Mouse (Mus musculus): Measurements from ENCODE around the gene Dcxr. TPM values are rescaled to one million over a fixed set of nuclear protein-coding genes. Genes with fewer than 3 reads are reported as not detected.

Gene Dcxr
- polyA plus RNA-seq, 1 experiment from 2014 or later = 16.0 TPM

DNA sequence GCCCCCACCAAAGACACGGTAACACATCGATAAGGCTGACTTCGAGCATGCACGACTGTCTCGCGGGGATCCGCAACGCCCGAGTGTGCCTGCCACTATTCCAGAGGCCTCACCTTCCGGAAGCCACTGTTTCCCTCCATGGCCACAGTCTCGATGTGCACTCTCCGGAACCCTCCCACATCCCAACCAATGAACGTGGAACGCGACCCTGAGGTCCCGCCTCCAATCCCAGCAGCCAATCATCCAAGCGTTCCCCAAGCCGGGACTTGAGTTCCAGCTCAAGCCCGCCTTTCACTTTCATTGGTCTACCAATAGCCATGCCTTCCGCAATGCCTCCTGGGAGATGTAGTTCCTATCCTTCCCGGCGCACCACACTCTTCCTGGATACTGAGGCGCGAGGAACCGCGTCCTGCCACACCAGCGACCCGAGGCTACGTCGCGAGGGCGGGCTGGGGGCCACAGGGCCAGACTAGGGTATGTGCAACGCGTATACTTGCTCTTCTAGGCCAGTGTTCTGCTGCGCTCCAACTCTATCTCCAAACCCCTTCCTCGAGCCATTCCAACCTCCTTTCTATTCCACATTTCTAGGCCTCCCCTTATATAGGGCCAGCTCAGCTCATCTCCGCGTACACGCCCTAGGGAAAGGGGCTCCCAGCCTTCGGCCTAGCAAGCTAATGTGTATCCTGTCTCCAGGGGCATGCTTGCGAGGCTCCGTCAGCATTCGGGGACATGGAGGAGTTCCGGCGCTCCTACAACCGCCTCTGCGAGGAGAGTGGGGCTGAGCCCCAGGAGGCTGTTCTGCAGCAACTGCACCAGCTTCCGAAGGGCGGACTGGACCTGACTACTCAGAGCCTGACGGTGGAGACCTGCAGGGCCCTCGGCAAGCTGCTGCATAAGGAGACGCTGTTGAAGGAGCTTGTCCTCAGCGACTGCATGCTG lies 13.2 kb downstream of the Dcxr start, which contains the start of the genes Cenpx and Lrrc45:
Gene Cenpx, minus strand, starts transcription at position 159 of the 939 bp plus-strand sequence.
Gene Lrrc45, plus strand, starts transcription at position 346 of the 939 bp plus-strand sequence.
- Histone ChIP-seq H3K27ac (replicated peaks) (peak within 1 kb of the TSS; percentile 82), H3K9me3 (no peaks in the 10 kb centered on the region)
- WGBS = 2% methylated on average over 53 of the region's 53 CpGs

DNA sequence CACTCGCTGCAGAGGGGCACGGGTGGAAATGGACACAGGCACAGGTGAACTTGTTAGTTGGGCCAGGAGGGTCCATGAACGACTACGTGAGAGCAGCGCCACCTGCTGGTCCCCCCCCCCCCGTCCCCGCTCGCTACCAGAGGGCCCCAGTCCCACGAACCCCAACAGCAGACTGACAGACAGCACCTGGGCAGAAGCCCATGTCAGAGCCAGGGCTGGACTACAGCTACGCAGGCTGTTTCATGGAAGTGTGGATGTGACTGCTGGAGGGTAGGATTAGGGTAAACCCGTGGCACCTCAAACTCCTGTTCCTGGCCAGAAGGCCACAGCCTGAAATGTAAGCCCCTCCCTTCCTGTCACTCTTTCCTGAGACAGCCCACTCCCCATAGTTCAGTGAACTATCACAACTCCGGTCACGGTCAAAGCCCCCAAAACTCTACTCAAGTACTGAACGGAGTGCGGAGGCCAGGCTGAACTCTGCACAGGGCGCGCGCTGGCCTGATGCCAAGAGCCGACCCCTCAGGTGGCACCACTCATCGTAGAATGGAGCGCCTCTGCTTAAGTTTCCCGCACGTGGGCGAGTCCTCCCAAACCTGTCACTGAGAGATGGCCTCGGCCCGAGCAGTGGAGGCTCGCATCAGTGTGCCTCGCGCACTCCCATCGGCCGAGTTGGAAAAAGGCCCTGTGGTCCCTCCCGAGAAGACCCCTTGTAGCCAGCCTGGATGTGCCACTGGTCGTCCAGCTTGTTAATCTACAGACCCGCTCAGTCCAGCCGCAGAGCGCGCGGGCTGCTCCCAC lies 14.1 kb downstream of the Dcxr start:
- Histone ChIP-seq H3K27ac (replicated peaks) (peak overlapping the region; percentile 82), H3K27me3 (replicated peaks; ENCODE audit: low read depth, poor library complexity, severe bottlenecking) (no peaks in the 10 kb centered on the region), H3K4me1 (peaks cover 57% of the 10 kb centered on the region), H3K9me3 (no peaks in the 10 kb centered on the region), H3K4me3 (peak overlapping the region; percentile 76), H3K36me3 (replicated peaks) (peaks cover 63% of the 10 kb centered on the region)
- WGBS = 1% methylated on average over 38 of the region's 38 CpGs
- DNase-seq (ENCODE audit: low spot score) = peak; percentile 85

More for the DNA sequence above, 13.2 kb downstream of the Dcxr start, which contains the start of the genes Cenpx and Lrrc45:
- Histone ChIP-seq H3K27me3 (replicated peaks; ENCODE audit: low read depth, poor library complexity, severe bottlenecking) (no peaks in the 10 kb centered on the region), H3K36me3 (replicated peaks) (peaks cover 64% of the 10 kb centered on the region), H3K4me3 (peak within 1 kb of the TSS; percentile 76), H3K4me1 (peaks cover 48% of the 10 kb centered on the region)
- DNase-seq (ENCODE audit: low spot score) = peak; percentile 97

- Histone ChIP-seq H3K36me3 (replicated peaks) (peaks cover 54% of the 10 kb centered on the region), H3K9me3 (no peaks in the 10 kb centered on the region), H3K4me1 (peaks cover 65% of the 10 kb centered on the region), H3K27me3 (replicated peaks; ENCODE audit: low read depth, poor library complexity, severe bottlenecking) (no peaks in the 10 kb centered on the region), H3K4me3 (peak overlapping the region; percentile 76), H3K27ac (replicated peaks) (no peak overlapping the region)
- WGBS = 65% methylated on average over 8 of the region's 8 CpGs
- no peak for DNase-seq (ENCODE audit: low spot score)
Measured at GRCm38 (mm10) chr11:120711980-120712604, 15.0 kb downstream of the Dcxr start.

- DNase-seq (ENCODE audit: low spot score) = no peak
- Histone ChIP-seq H3K9me3 (no peaks in the 10 kb centered on the region), H3K4me1 (peaks cover 79% of the 10 kb centered on the region), H3K4me3 (no peak overlapping the region), H3K27me3 (replicated peaks; ENCODE audit: low read depth, poor library complexity, severe bottlenecking) (0 out of 2 replicates have a peak, but pooled peaks cover 4% of the 10 kb centered on the region), H3K27ac (replicated peaks) (no peak overlapping the region), H3K36me3 (replicated peaks) (peaks cover 41% of the 10 kb centered on the region)
- 87% methylated on average over 5 of the region's 5 CpGs for WGBS
Measured at GRCm38 (mm10) chr11:120710672-120711071, 16.4 kb downstream of the Dcxr start.

DNA sequence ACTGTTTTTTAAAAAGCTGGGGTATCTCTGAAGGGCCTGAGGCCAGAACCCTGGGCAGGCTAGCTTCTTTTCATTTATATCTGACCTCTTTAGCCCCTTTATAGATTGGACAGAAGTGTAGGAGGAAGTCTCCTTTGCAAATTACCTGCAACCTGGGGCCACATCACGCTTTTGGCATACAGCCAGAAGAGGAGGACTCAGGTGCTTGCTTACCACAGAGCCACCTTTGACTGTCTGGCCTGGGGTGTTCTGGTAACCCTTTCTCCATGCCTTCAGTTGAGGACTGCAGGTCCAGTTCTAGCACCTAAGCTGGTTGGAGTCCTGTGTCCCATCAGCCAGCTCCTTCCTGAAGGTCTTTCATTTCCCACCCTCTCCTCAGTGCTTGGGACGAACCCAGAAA lies 17.5 kb downstream of the Dcxr start:
- no peak for DNase-seq (ENCODE audit: low spot score)
- Histone ChIP-seq H3K27ac (replicated peaks) (no peak overlapping the region), H3K4me1 (peaks cover 79% of the 10 kb centered on the region), H3K36me3 (replicated peaks) (peaks cover 36% of the 10 kb centered on the region), H3K27me3 (replicated peaks; ENCODE audit: low read depth, poor library complexity, severe bottlenecking) (0 out of 2 replicates have a peak, but pooled peaks cover 4% of the 10 kb centered on the region), H3K4me3 (no peak overlapping the region), H3K9me3 (no peaks in the 10 kb centered on the region)
- WGBS = 88% methylated on average over 2 of the region's 2 CpGs

- Histone ChIP-seq H3K4me1 (peaks cover 81% of the 10 kb centered on the region), H3K27ac (replicated peaks) (peak overlapping the region; percentile 87), H3K4me3 (peak overlapping the region; percentile 41), H3K9me3 (no peaks in the 10 kb centered on the region), H3K36me3 (replicated peaks) (peaks cover 47% of the 10 kb centered on the region), H3K27me3 (replicated peaks; ENCODE audit: low read depth, poor library complexity, severe bottlenecking) (0 out of 2 replicates have a peak, but pooled peaks cover 4% of the 10 kb centered on the region)
- DNase-seq (ENCODE audit: low spot score) = peak; percentile 42
- whole genome bisulfite sequencing = 26% methylated on average over 5 of the region's 5 CpGs
Measured at GRCm38 (mm10) chr11:120707969-120708368, 19.1 kb downstream of the Dcxr start.

GRCm38 (mm10) chr11:120707225-120707624 lies 19.9 kb downstream of the Dcxr start:
- DNase-seq (ENCODE audit: low spot score) = peak; percentile 63
- peaks cover 74% of the 10 kb centered on the region for H3K4me1 ChIP-seq
- peaks cover 52% of the 10 kb centered on the region for H3K36me3 ChIP-seq (replicated peaks)
- peak overlapping the region; percentile 41 for H3K4me3 ChIP-seq
- 0 out of 2 replicates have a peak, but pooled peaks cover 4% of the 10 kb centered on the region for H3K27me3 ChIP-seq (replicated peaks; ENCODE audit: low read depth, poor library complexity, severe bottlenecking)
- H3K27ac ChIP-seq (replicated peaks) = peak overlapping the region; percentile 87
- 4% methylated on average over 12 of the region's 12 CpGs for WGBS
- no peaks in the 10 kb centered on the region for H3K9me3 ChIP-seq

DNA sequence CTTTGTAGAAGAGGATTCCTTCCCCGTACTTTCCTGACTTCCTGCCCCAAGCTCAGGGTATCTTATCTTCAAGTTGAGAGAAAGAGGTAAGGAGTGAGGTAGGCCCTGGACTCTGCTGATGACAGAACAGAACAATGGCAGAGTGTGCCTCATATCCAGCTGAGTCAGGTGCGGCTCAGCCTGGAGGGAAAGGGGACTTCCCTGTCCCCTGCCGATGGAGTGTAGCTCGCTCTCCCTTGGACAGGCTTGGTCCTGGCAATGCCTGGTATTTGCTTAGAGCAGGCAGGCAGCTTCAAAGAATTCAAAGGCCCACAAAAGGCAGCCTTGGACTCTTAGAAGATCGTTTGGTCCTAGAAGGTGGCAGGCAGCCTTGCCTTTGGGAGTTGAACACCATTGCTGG lies 21.0 kb downstream of the Dcxr start:
- Histone ChIP-seq H3K27me3 (replicated peaks; ENCODE audit: low read depth, poor library complexity, severe bottlenecking) (0 out of 2 replicates have a peak, but pooled peaks cover 4% of the 10 kb centered on the region), H3K27ac (replicated peaks) (peak overlapping the region; percentile 87), H3K4me1 (peaks cover 68% of the 10 kb centered on the region), H3K4me3 (0 out of 2 replicates have a peak overlapping the region, but pooled peaks have one; percentile 34), H3K9me3 (no peaks in the 10 kb centered on the region), H3K36me3 (replicated peaks) (peaks cover 60% of the 10 kb centered on the region)
- DNase-seq (ENCODE audit: low spot score) = no peak
- 61% methylated on average over 5 of the region's 5 CpGs for WGBS

DNA sequence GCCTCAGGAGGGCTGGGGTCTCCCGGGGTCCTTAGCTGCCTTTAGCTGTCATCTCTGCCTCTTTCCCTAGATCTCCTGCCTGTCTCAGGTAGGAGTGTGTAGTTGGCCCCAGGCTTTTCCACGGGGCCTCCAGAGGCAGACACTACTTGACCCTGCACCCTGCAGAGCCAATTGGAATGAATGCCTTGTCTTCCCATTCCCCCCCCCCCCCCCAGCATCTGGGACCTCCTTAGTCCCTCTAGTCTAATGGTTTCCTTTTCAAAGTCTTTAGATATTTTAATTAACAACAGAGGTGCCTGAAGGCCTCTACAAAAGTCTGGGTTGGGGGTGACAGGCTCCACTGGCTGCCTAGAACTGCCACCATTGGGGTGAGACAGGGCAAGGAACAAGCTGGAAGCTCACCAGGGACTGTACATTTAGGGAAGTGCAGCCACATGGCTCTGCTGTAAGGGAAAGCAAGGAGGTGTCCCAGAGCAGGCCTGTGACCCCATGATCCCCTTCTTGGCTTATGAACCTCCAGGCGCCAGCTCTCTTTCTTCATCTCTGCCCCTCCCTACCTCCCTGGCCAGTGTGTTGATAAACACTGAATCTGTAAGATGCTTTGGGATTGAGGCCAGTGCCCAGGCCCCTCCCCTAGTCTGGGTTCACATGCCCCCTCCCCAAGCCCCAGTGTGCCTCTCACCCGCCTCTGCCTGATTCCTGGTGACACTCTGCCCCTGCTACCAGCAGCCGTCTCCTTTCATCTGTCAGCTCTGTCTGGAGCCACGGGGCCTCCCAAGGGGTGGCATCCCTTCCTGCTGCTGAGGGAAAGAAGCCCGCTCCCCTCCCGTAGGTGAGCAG lies 22.4 kb downstream of the Dcxr start:
- WGBS = 14% methylated on average over 8 of the region's 8 CpGs
- Histone ChIP-seq H3K36me3 (replicated peaks) (peaks cover 60% of the 10 kb centered on the region), H3K27me3 (replicated peaks; ENCODE audit: low read depth, poor library complexity, severe bottlenecking) (0 out of 2 replicates have a peak, but pooled peaks cover 4% of the 10 kb centered on the region), H3K9me3 (no peaks in the 10 kb centered on the region), H3K4me3 (peak overlapping the region; percentile 34), H3K27ac (replicated peaks) (peak overlapping the region; percentile 87), H3K4me1 (peaks cover 75% of the 10 kb centered on the region)
- DNase-seq (ENCODE audit: low spot score) = peak; percentile 80

- Histone ChIP-seq H3K4me3 (peak overlapping the region; percentile 34), H3K27me3 (replicated peaks; ENCODE audit: low read depth, poor library complexity, severe bottlenecking) (0 out of 2 replicates have a peak, but pooled peaks cover 4% of the 10 kb centered on the region), H3K4me1 (peaks cover 75% of the 10 kb centered on the region), H3K36me3 (replicated peaks) (peaks cover 60% of the 10 kb centered on the region), H3K27ac (replicated peaks) (peak overlapping the region; percentile 87), H3K9me3 (no peaks in the 10 kb centered on the region)
- 33% methylated on average over 15 of the region's 15 CpGs for WGBS
- peak; percentile 55 for DNase-seq (ENCODE audit: low spot score)
Measured at GRCm38 (mm10) chr11:120703696-120704454, 23.2 kb downstream of the Dcxr start.

All from embryonic facial prominence, embryonic 10.5 days (tissue).